Mouse (Mus musculus) myocyte (in vitro differentiated cells): ENCODE data around the gene Myl10.

Source experiments
- CEBPB ChIP-seq: IDR thresholded peaks from 2 replicates; pipeline ENCODE4 v1.6.1; 2011; ENCODE audit warnings: mild to moderate bottlenecking, moderate library complexity; ENCODE audit not compliant: poor library complexity, insufficient read depth, severe bottlenecking
- E2F4 ChIP-seq: IDR thresholded peaks from one replicate; pipeline ENCODE4 v1.6.1; 2011; ENCODE audit warnings: mild to moderate bottlenecking, control low read depth, moderate library complexity; ENCODE audit not compliant: insufficient read depth
- MAX ChIP-seq: IDR thresholded peaks from one replicate; pipeline ENCODE4 v1.6.1; 2011; ENCODE audit warnings: low read depth, mild to moderate bottlenecking, control low read depth
- MYOG ChIP-seq, 3 experiments: IDR thresholded peaks; one replicate each; pipeline ENCODE4 v1.6.1; 2011; ENCODE audit warnings: control low read depth in 2 of 3, low read depth in 2 of 3, mild to moderate bottlenecking in 2 of 3; ENCODE audit not compliant: insufficient read length in 2 of 3, control insufficient read depth in 1 of 3, insufficient read depth in 1 of 3
- POLR2A ChIP-seq: IDR thresholded peaks from one replicate; pipeline ENCODE4 v1.6.1; 2011; ENCODE audit warnings: low read depth, mild to moderate bottlenecking, control low read depth, moderate library complexity; ENCODE audit not compliant: insufficient read length
- SRF ChIP-seq: IDR thresholded peaks from one replicate; pipeline ENCODE4 v1.6.1; 2011; ENCODE audit warnings: low read depth; ENCODE audit not compliant: control insufficient read depth, insufficient read length
- TCF12 ChIP-seq: IDR thresholded peaks from one replicate; pipeline ENCODE4 v1.6.1; 2011; ENCODE audit warnings: mild to moderate bottlenecking, control low read depth; ENCODE audit not compliant: poor library complexity, insufficient read depth, severe bottlenecking
- USF1 ChIP-seq: IDR thresholded peaks from one replicate; pipeline ENCODE4 v1.6.1; 2011; ENCODE audit warnings: low read depth, mild to moderate bottlenecking, control low read depth, moderate library complexity

GRCm38 (mm10) chr5:136649655-136650054 is 43.3 kb upstream of the Myl10 start:
- TF ChIP-seq POLR2A (no peak), SRF (no peak), CEBPB (no peak), USF1 (no peak), MYOG (IDR thresholded peaks at IDR 0.05; ENCODE audit: control insufficient read depth in 1 of 3, insufficient read depth in 1 of 3, insufficient read length in 2 of 3, low read depth in 2 of 3) (no peak), MAX (no peak), TCF12 (no peak), E2F4 (no peak)
